Mouse (Mus musculus): ENCODE data around the gene Supt4a. TPM values are rescaled to one million over a fixed set of nuclear protein-coding genes. Genes with fewer than 3 reads are reported as not detected.

Gene Supt4a
- total RNA-seq, 2 experiments from 2014 or later, result 50.5 to 56.9 TPM

GRCm38 (mm10) chr11:87750521-87750920 lies 13.2 kb downstream of the Supt4a start:
- DNase-seq, result no peak
- intact Hi-C loops (cut with DNase I), result no loop called here

GRCm38 (mm10) chr11:87751031-87751430 lies 13.7 kb downstream of the Supt4a start:
- DNase-seq, result no peak
- intact Hi-C loops (cut with DNase I), result no loop called here

GRCm38 (mm10) chr11:87751491-87751966 lies 14.2 kb downstream of the Supt4a start:
- no peak for DNase-seq
- intact Hi-C loops (cut with DNase I), result no loop called here

- DNase-seq, result no peak
- intact Hi-C loops (cut with DNase I), result no loop called here
Measured at GRCm38 (mm10) chr11:87752307-87752706, 15.0 kb downstream of the Supt4a start.

- no peak for DNase-seq
- intact Hi-C loops (cut with DNase I), result no loop called here
Measured at GRCm38 (mm10) chr11:87753255-87753654, 15.9 kb downstream of the Supt4a start.

- intact Hi-C loops (cut with DNase I), result no loop called here
- no peak for DNase-seq
Measured at GRCm38 (mm10) chr11:87753891-87754501, 16.6 kb downstream of the Supt4a start.

GRCm38 (mm10) chr11:87754603-87755002 lies 17.3 kb downstream of the Supt4a start:
- intact Hi-C loops (cut with DNase I), result no loop called here
- peak in 1 of 2 experiments; percentile 38 for DNase-seq

- peak; percentile 62 to 64 for DNase-seq
- intact Hi-C loops (cut with DNase I), result no loop called here
Measured at GRCm38 (mm10) chr11:87755360-87756017, 18.1 kb downstream of the Supt4a start.

- DNase-seq, result peak in 1 of 2 experiments; percentile 28
- intact Hi-C loops (cut with DNase I), result no loop called here
Measured at GRCm38 (mm10) chr11:87756251-87756820, 19.0 kb downstream of the Supt4a start.

GRCm38 (mm10) chr11:87757001-87757954 lies 19.9 kb downstream of the Supt4a start:
- intact Hi-C loops (cut with DNase I), result no loop called here
- DNase-seq, result no peak

GRCm38 (mm10) chr11:87758161-87758911 lies 21.0 kb downstream of the Supt4a start:
- DNase-seq, result no peak
- intact Hi-C loops (cut with DNase I), result no loop called here

- no peak for DNase-seq
- intact Hi-C loops (cut with DNase I), result no loop called here
Measured at GRCm38 (mm10) chr11:87758957-87759608, 21.7 kb downstream of the Supt4a start.

GRCm38 (mm10) chr11:87759609-87760005 lies 22.3 kb downstream of the Supt4a start:
- intact Hi-C loops (cut with DNase I), result no loop called here
- no peak for DNase-seq

- no peak for DNase-seq
- intact Hi-C loops (cut with DNase I), result no loop called here
Measured at GRCm38 (mm10) chr11:87760301-87761081, 23.1 kb downstream of the Supt4a start, which contains the start of gene Tspoap1. Gene Tspoap1 (plus strand): TSS chr11:87760541.

GRCm38 (mm10) chr11:87761181-87761721 lies 23.9 kb downstream of the Supt4a start:
- intact Hi-C loops (cut with DNase I), result no loop called here
- DNase-seq, result no peak

GRCm38 (mm10) chr11:87761806-87762701 lies 24.7 kb downstream of the Supt4a start:
- intact Hi-C loops (cut with DNase I), result no loop called here
- DNase-seq, result no peak

- intact Hi-C loops (cut with DNase I), result no loop called here
- no peak for DNase-seq
Measured at GRCm38 (mm10) chr11:87762702-87763385, 25.5 kb downstream of the Supt4a start.
